Mouse (Mus musculus) G1E (cell line): ENCODE data around the gene Ephb1.

Source experiments
- CTCF ChIP-seq: IDR thresholded peaks from 2 replicates; pipeline ENCODE4 v1.5.1; 2012; ENCODE audit warnings: low read depth, low read length, inconsistent platforms, mixed read lengths
- TAL1 ChIP-seq: conservative IDR thresholded peaks from 2 replicates; pipeline ENCODE4 v1.6.1; 2012; ENCODE audit warnings: low read depth, low read length, inconsistent platforms, mixed read lengths

- TF ChIP-seq CTCF, result no peak
- TF ChIP-seq TAL1, result no peak
Observed at GRCm38 (mm10) chr9:101982378-101982777, 372.1 kb downstream of the Ephb1 start.
